Comparison of ENCODE assay signal across 33 mouse cellular contexts in genomic region chr2:58520727-58521126, GRCm38 (mm10). TPM values are rescaled to one million over a fixed set of nuclear protein-coding genes. Genes with fewer than 3 reads are reported as not detected.
DNase-seq lines count a peak whose midpoint lies in the region; ATAC-seq and TF ChIP-seq lines count a peak whose summit lies in the region.
"Had no signal": no experiment of that assay in that cellular context is flagged by ENCODE, and none has a peak within 500 bp of the region (broad histone marks: within the 10 kb centered on the region; RNA-seq: fewer than 3 reads in every experiment).

No protein-coding gene starts in this region.

- no peaks in the 10 kb centered on the region for H3K9me3 ChIP-seq in heart, postnatal 0 days (replicated peaks; ENCODE audit: control insufficient read depth, low read length)
- H3K9me3 ChIP-seq in heart, embryonic 11.5 days (replicated peaks; ENCODE audit: control insufficient read depth, low read length) = no peaks in the 10 kb centered on the region
- H3K9me3 ChIP-seq in lung, embryonic 15.5 days = no peaks in the 10 kb centered on the region
- H3K9me3 ChIP-seq in stomach, embryonic 16.5 days (replicated peaks; ENCODE audit: control insufficient read depth, low read length) = no peaks in the 10 kb centered on the region
- H3K9me3 ChIP-seq: embryonic facial prominence, embryonic 13.5 days; forebrain, embryonic 13.5 days; midbrain, embryonic 15.5 days; neural tube, embryonic 12.5 days had no signal

- no peak for DNase-seq in frontal cortex, postnatal 10 days (ENCODE audit: low spot score in 2 of 2)
- no peak for DNase-seq in heart, postnatal 0 days (ENCODE audit: low spot score)
- no peak for DNase-seq in lung, postnatal 25 days (ENCODE audit: low spot score)
- DNase-seq in left cerebral cortex, adult 18-20 months (ENCODE audit: low spot score in 2 of 2) = no peak
- DNase-seq: adrenal gland, postnatal 14 days; cerebellum, adult 8-10 months; cerebellum, postnatal 36 days; embryo, embryonic 11 days; gastrocnemius, postnatal 36 days; kidney, adult 9 months; kidney, postnatal 25 days; lung, postnatal 14 days; right cerebral cortex, postnatal 25 days; spleen, adult 18-20 months; thymus, postnatal 25 days had no signal

- H3K27ac ChIP-seq in heart, postnatal 0 days (ENCODE audit: low read depth) = peak overlapping the region; percentile 25; the same call in 1 of the 2 replicates
- H3K27ac ChIP-seq in heart, embryonic 11.5 days (ENCODE audit: low read depth, low read length) = no peak overlapping the region
- peak overlapping the region; percentile 24; the same call in 1 of the 2 replicates for H3K27ac ChIP-seq in lung, embryonic 15.5 days
- H3K27ac ChIP-seq in stomach, embryonic 16.5 days (ENCODE audit: low read length) = no peak overlapping the region; the same call in 1 of the 2 replicates
- H3K27ac ChIP-seq: embryonic facial prominence, embryonic 13.5 days; forebrain, embryonic 13.5 days; liver, embryonic 14.5 days; midbrain, embryonic 15.5 days; neural tube, embryonic 12.5 days had no signal

- TF ChIP-seq CTCF in heart, postnatal 0 days (IDR thresholded peaks at IDR 0.05; ENCODE audit: low read depth) = no peak

- H3K4me2 ChIP-seq in heart, postnatal 0 days (ENCODE audit: low read depth, low read length) = no peak overlapping the region
- H3K4me2 ChIP-seq in heart, embryonic 11.5 days = no peak overlapping the region
- H3K4me2 ChIP-seq in lung, embryonic 15.5 days = no peak overlapping the region
- no peak overlapping the region for H3K4me2 ChIP-seq in stomach, embryonic 16.5 days (ENCODE audit: low read depth, low read length)
- H3K4me2 ChIP-seq: embryonic facial prominence, embryonic 13.5 days; forebrain, embryonic 13.5 days; midbrain, embryonic 15.5 days; neural tube, embryonic 12.5 days had no signal

- H3K27me3 ChIP-seq in heart, postnatal 0 days (ENCODE audit: control insufficient read depth, insufficient read depth, low read length) = no peaks in the 10 kb centered on the region
- no peaks in the 10 kb centered on the region for H3K27me3 ChIP-seq in heart, embryonic 11.5 days (ENCODE audit: control insufficient read depth, insufficient read depth, low read length)
- H3K27me3 ChIP-seq in lung, embryonic 15.5 days = no peaks in the 10 kb centered on the region
- H3K27me3 ChIP-seq in stomach, embryonic 16.5 days (ENCODE audit: control insufficient read depth, insufficient read depth, low read length) = no peaks in the 10 kb centered on the region
- H3K27me3 ChIP-seq: embryonic facial prominence, embryonic 13.5 days; forebrain, embryonic 13.5 days; midbrain, embryonic 15.5 days; neural tube, embryonic 12.5 days had no signal

- H3K4me3 ChIP-seq in heart, postnatal 0 days (ENCODE audit: low read depth, low read length) = no peak overlapping the region
- H3K4me3 ChIP-seq in heart, embryonic 11.5 days (ENCODE audit: low read depth, low read length) = no peak overlapping the region
- H3K4me3 ChIP-seq in lung, embryonic 15.5 days = no peak overlapping the region
- no peak overlapping the region for H3K4me3 ChIP-seq in stomach, embryonic 16.5 days (replicated peaks; ENCODE audit: low read length)
- H3K4me3 ChIP-seq: embryonic facial prominence, embryonic 13.5 days; erythroblast, embryonic 14.5 days; forebrain, embryonic 13.5 days; midbrain, embryonic 15.5 days; neural tube, embryonic 12.5 days had no signal

- TF ChIP-seq EP300 in heart, postnatal 0 days (IDR thresholded peaks at IDR 0.05; ENCODE audit: low read depth) = no peak

- peak; percentile 74 for ATAC-seq in frontal cortex, adult (ENCODE audit: low TSS enrichment)
- no peak for ATAC-seq in heart, postnatal 0 days (ENCODE audit: insufficient read depth, low read depth)
- ATAC-seq in heart, embryonic 11.5 days (replicated peaks; ENCODE audit: insufficient number of reproducible peaks, low FRiP score, low TSS enrichment) = no peak
- peak; percentile 50; the same call in 1 of the 2 replicates for ATAC-seq in lung, embryonic 15.5 days (ENCODE audit: borderline replicate concordance, extremely low read depth, low FRiP score, low TSS enrichment)
- ATAC-seq in stomach, embryonic 16.5 days (ENCODE audit: insufficient read depth, low FRiP score) = peak; percentile 70; the same call in 1 of the 2 replicates
- ATAC-seq: CD4-positive, CD25-positive, alpha-beta regulatory T cell, adult 4 months; forebrain, embryonic 13.5 days; midbrain, embryonic 15.5 days had no signal

- WGBS in heart, postnatal 0 days = 45% methylated on average over 9 of the region's 9 CpGs
- 52% methylated on average over 9 of the region's 9 CpGs for WGBS in heart, embryonic 11.5 days (ENCODE audit: insufficient replicate concordance)
- 48% methylated on average over 9 of the region's 9 CpGs for WGBS in lung, embryonic 15.5 days
- 57% methylated on average over 9 of the region's 9 CpGs for WGBS in stomach, embryonic 16.5 days

- peaks cover 70% of the 10 kb centered on the region for H3K4me1 ChIP-seq in heart, postnatal 0 days (ENCODE audit: control insufficient read depth, insufficient read depth)
- peaks cover 63% of the 10 kb centered on the region for H3K4me1 ChIP-seq in heart, embryonic 11.5 days (ENCODE audit: control insufficient read depth, insufficient read depth, low read length)
- peaks cover 41% of the 10 kb centered on the region for H3K4me1 ChIP-seq in lung, embryonic 15.5 days
- peaks cover 11% of the 10 kb centered on the region; the same call in 1 of the 2 replicates for H3K4me1 ChIP-seq in stomach, embryonic 16.5 days (ENCODE audit: control insufficient read depth, insufficient read depth, low read length)
- H3K4me1 ChIP-seq: neural tube, embryonic 12.5 days had no signal

- H3K36me3 ChIP-seq in heart, postnatal 0 days (replicated peaks; ENCODE audit: control insufficient read depth, insufficient read depth, low read length) = no peaks in the 10 kb centered on the region
- no peaks in the 10 kb centered on the region for H3K36me3 ChIP-seq in heart, embryonic 11.5 days (ENCODE audit: control insufficient read depth, insufficient read depth, low read length)
- no peaks in the 10 kb centered on the region for H3K36me3 ChIP-seq in lung, embryonic 15.5 days
- H3K36me3 ChIP-seq in stomach, embryonic 16.5 days (ENCODE audit: control insufficient read depth, insufficient read depth, low read length) = no peaks in the 10 kb centered on the region
- H3K36me3 ChIP-seq: embryonic facial prominence, embryonic 13.5 days; midbrain, embryonic 15.5 days; neural tube, embryonic 12.5 days had no signal

- no peak overlapping the region for H3K9ac ChIP-seq in heart, postnatal 0 days (replicated peaks; ENCODE audit: low read depth, low read length)
- no peak overlapping the region for H3K9ac ChIP-seq in heart, embryonic 11.5 days (ENCODE audit: low read depth, low read length)
- H3K9ac ChIP-seq in lung, embryonic 15.5 days = no peak overlapping the region
- H3K9ac ChIP-seq in stomach, embryonic 16.5 days (ENCODE audit: low read length) = no peak overlapping the region
- H3K9ac ChIP-seq: embryonic facial prominence, embryonic 13.5 days; forebrain, embryonic 13.5 days; liver, embryonic 14.5 days; midbrain, embryonic 15.5 days; neural tube, embryonic 12.5 days had no signal

RNA-seq across cellular contexts. Expression of gene Acvr1, which starts 46.2 kb away (rescaled TPM):
- total RNA-seq in heart, postnatal 0 days (2014; rRNA removed; ENCODE audit: low replicate concordance) = 13.5 and 20.9 TPM in 2 replicates
- 5.0 and 5.9 TPM in 2 replicates for polyA plus RNA-seq in heart, postnatal 0 days (2015; fragmentation: Nextera tagmentation; extraction: Ambion mirVana)
- polyA plus RNA-seq in heart, embryonic 11.5 days (2014; fragmentation: Nextera tagmentation; extraction: Ambion mirVana) = 11.8 and 12.9 TPM in 2 replicates
- 4.5 and 4.6 TPM in 2 replicates for polyA plus RNA-seq in lung, embryonic 15.5 days (2015; fragmentation: Nextera tagmentation; extraction: Ambion mirVana)
- 5.9 and 6.8 TPM in 2 replicates for polyA plus RNA-seq in stomach, embryonic 16.5 days (2015; fragmentation: Nextera tagmentation; extraction: Ambion mirVana)
- total RNA-seq in left cerebral cortex, adult 18-20 months (2021) = 10 to 100 TPM; 32.2 to 32.8 TPM
- polyA plus RNA-seq: erythroblast, embryonic 14.5 days had no signal

RNA-seq across cellular contexts. Expression of gene Upp2, which starts 46.4 kb away (rescaled TPM):
- 0.92 and 1.2 TPM in 2 replicates for total RNA-seq in heart, postnatal 0 days (2014; rRNA removed; ENCODE audit: low replicate concordance)
- polyA plus RNA-seq in heart, postnatal 0 days (2015; fragmentation: Nextera tagmentation; extraction: Ambion mirVana) = 4.3 and 6.4 TPM in 2 replicates
- 8.4 and 8.6 TPM in 2 replicates for polyA plus RNA-seq in heart, embryonic 11.5 days (2014; fragmentation: Nextera tagmentation; extraction: Ambion mirVana)
- 6.9 and 7.1 TPM in 2 replicates for polyA plus RNA-seq in lung, embryonic 15.5 days (2015; fragmentation: Nextera tagmentation; extraction: Ambion mirVana)
- polyA plus RNA-seq in stomach, embryonic 16.5 days (2015; fragmentation: Nextera tagmentation; extraction: Ambion mirVana) = 5.5 and 6.8 TPM in 2 replicates
- total RNA-seq in left cerebral cortex, adult 18-20 months (2021) = 10 to 100 TPM; 32.6 to 35.2 TPM
- total RNA-seq: megakaryocyte-erythroid progenitor cell, adult 5-6 weeks had no signal
- polyA plus RNA-seq: CD4-positive, CD25-positive, alpha-beta regulatory T cell, adult 4 months; erythroblast, embryonic 14.5 days had no signal

RNA-seq across cellular contexts. Expression of gene Gm17409, which starts 50.8 kb away (rescaled TPM):
- not detected in 2 replicates for total RNA-seq in heart, postnatal 0 days (2014; rRNA removed; ENCODE audit: low replicate concordance)
- not detected in 2 replicates for polyA plus RNA-seq in heart, postnatal 0 days (2015; fragmentation: Nextera tagmentation; extraction: Ambion mirVana)
- not detected in 2 replicates for polyA plus RNA-seq in heart, embryonic 11.5 days (2014; fragmentation: Nextera tagmentation; extraction: Ambion mirVana)
- polyA plus RNA-seq in lung, embryonic 15.5 days (2015; fragmentation: Nextera tagmentation; extraction: Ambion mirVana) = not detected in 2 replicates
- polyA plus RNA-seq in stomach, embryonic 16.5 days (2015; fragmentation: Nextera tagmentation; extraction: Ambion mirVana) = not detected in 2 replicates
- not detected for total RNA-seq in left cerebral cortex, adult 18-20 months (2021)
- total RNA-seq: adrenal gland, postnatal 14 days; gastrocnemius, postnatal 36 days; layer of hippocampus, adult 8-10 months; left cerebral cortex, postnatal 25 days; megakaryocyte-erythroid progenitor cell, adult 5-6 weeks had no signal
- polyA plus RNA-seq: brain, embryonic 14.5 days; CD4-positive, CD25-positive, alpha-beta regulatory T cell, adult 4 months; embryonic facial prominence, embryonic 13.5 days; erythroblast, embryonic 14.5 days; forebrain, embryonic 13.5 days; heart, embryonic 14.5 days; hindbrain, embryonic 11.5 days; limb, embryonic 14.5 days; liver, embryonic 14.5 days; midbrain, embryonic 15.5 days; neural tube, embryonic 12.5 days had no signal

Comparison
In these comparisons a context has a peak if more than half of its experiments do, and no peak if none do; other contexts are left out.
1. H3K27ac ChIP-seq: peak in heart, postnatal 0 days (single experiment) and lung, embryonic 15.5 days (single experiment); none in heart, embryonic 11.5 days (single experiment) and stomach, embryonic 16.5 days (single experiment).
2. ATAC-seq: peak in frontal cortex, adult (single experiment), lung, embryonic 15.5 days (single experiment) and stomach, embryonic 16.5 days (single experiment); none in heart, postnatal 0 days (single experiment) and heart, embryonic 11.5 days (single experiment).